25 mouse cellular contexts compared by ENCODE assay signal in genomic region chr1:157368316-157368715, GRCm38 (mm10).
"Had no signal": no experiment of that assay in that cellular context is flagged by ENCODE, and none has a peak within 500 bp of the region (broad histone marks: within the 10 kb centered on the region; RNA-seq: fewer than 3 reads in every experiment).

No protein-coding gene starts in this region.

- DNase-seq: gastrocnemius, postnatal 14 days; gastrocnemius, postnatal 36 days; heart, adult 11 months; heart, adult 2 months; heart, postnatal 10 days; heart, postnatal 4 days; kidney, adult 18-20 months; kidney, adult 8-10 months; kidney, postnatal 14 days; kidney, postnatal 36 days; layer of hippocampus, adult 9-11 months; layer of hippocampus, postnatal 36 days; left cerebral cortex, postnatal 4 days; liver, embryonic 13.5 days had no signal

- H3K27ac ChIP-seq: heart, adult 2 months; hindbrain, embryonic 10.5 days; hindbrain, embryonic 12.5 days; hindbrain, embryonic 14.5 days; intestine, embryonic 15.5 days; limb, embryonic 13.5 days; limb, embryonic 15.5 days; liver, embryonic 13.5 days had no signal

- H3K4me3 ChIP-seq: heart, adult 2 months; heart, embryonic 12.5 days; hindbrain, embryonic 10.5 days; hindbrain, embryonic 12.5 days; intestine, embryonic 15.5 days; limb, embryonic 13.5 days; limb, embryonic 15.5 days; liver, embryonic 13.5 days had no signal

- H3K27me3 ChIP-seq: heart, embryonic 12.5 days; hindbrain, embryonic 12.5 days; intestine, embryonic 15.5 days; limb, embryonic 13.5 days; limb, embryonic 15.5 days; liver, embryonic 13.5 days had no signal

- H3K9me3 ChIP-seq: heart, embryonic 12.5 days; hindbrain, embryonic 10.5 days; hindbrain, embryonic 12.5 days; intestine, embryonic 15.5 days; limb, embryonic 13.5 days; limb, embryonic 15.5 days; liver, embryonic 13.5 days had no signal

- H3K9ac ChIP-seq: heart, embryonic 12.5 days; hindbrain, embryonic 12.5 days; hindbrain, embryonic 14.5 days; intestine, embryonic 15.5 days; limb, embryonic 13.5 days; limb, embryonic 15.5 days; liver, embryonic 13.5 days had no signal

- H3K4me2 ChIP-seq: heart, embryonic 12.5 days; hindbrain, embryonic 12.5 days; hindbrain, embryonic 14.5 days; intestine, embryonic 15.5 days; limb, embryonic 13.5 days; limb, embryonic 15.5 days; liver, embryonic 11.5 days; liver, embryonic 13.5 days had no signal

- H3K4me1 ChIP-seq: heart, embryonic 12.5 days; intestine, embryonic 15.5 days; limb, embryonic 13.5 days; limb, embryonic 15.5 days; liver, embryonic 13.5 days had no signal

- H3K36me3 ChIP-seq: heart, embryonic 12.5 days; hindbrain, embryonic 10.5 days; hindbrain, embryonic 12.5 days; intestine, embryonic 15.5 days; limb, embryonic 13.5 days; limb, embryonic 15.5 days; liver, embryonic 13.5 days had no signal

- ATAC-seq: hindbrain, embryonic 16.5 days; inflammation-experienced regulatory T-cells, adult 6 months; intestine, embryonic 15.5 days; intestine, postnatal 0 days had no signal
